Mouse (Mus musculus) heart, adult 2 months (tissue): ENCODE measurements around the gene Gm20518.

Experiments
- CTCF ChIP-seq: fragments of 200-600 bp; IDR thresholded peaks from 2 replicates; pipeline ENCODE4 v1.8.1; 2022; ENCODE audit warnings: antibody characterized with exemption, mild to moderate bottlenecking, moderate library complexity
- EP300 ChIP-seq: fragments of 200-500 bp; IDR thresholded peaks from 2 replicates; pipeline ENCODE4 v1.6.1; 2011; ENCODE audit warnings: low read depth, low read length, control low read depth; ENCODE audit not compliant: insufficient read depth
- POLR2A ChIP-seq: fragments of 200-500 bp; IDR thresholded peaks from 2 replicates; pipeline ENCODE4 v1.6.1; 2011; ENCODE audit warnings: mild to moderate bottlenecking, low read depth, low read length, control low read depth; ENCODE audit not compliant: insufficient read depth

- TF ChIP-seq POLR2A (no peak), CTCF (no peak), EP300 (no peak)
Observed at GRCm38 (mm10) chr16:17857157-17857556, 34.3 kb downstream of the Gm20518 start.
